In the genomic region with DNA sequence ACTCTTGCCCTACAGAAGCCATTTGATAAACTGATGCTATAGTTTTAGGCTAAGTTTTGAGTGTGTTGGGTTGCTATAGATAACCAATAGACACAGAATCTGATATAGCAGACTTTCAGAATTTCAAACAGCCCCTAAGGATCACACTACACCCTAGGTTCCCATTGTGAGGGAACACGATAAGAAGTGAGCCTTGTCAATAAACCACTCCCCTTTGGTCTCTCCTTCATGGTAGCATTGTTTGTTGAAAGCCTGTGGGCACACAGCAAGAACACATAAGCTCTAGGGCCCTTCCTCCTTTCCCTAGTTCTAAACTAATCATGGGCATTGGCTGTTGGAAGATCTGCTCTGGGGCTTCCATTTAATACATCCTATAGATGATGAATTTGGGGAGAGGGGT, we compare ENCODE assay signal across 22 mouse cellular contexts.
DNase-seq lines count a peak whose midpoint lies in the region; ATAC-seq lines count a peak whose summit lies in the region.
"Had no signal": no experiment of that assay in that cellular context is flagged by ENCODE, and none has a peak within 500 bp of the region (broad histone marks: within the 10 kb centered on the region; RNA-seq: fewer than 3 reads in every experiment).

No protein-coding gene starts in this region.

- no peaks in the 10 kb centered on the region for H3K36me3 ChIP-seq in liver, embryonic 11.5 days (ENCODE audit: control insufficient read depth, insufficient read depth, low read length)
- no peaks in the 10 kb centered on the region for H3K36me3 ChIP-seq in liver, embryonic 15.5 days (replicated peaks)
- no peaks in the 10 kb centered on the region for H3K36me3 ChIP-seq in stomach, embryonic 14.5 days (ENCODE audit: control insufficient read depth, insufficient read depth, low read length)
- H3K36me3 ChIP-seq: embryonic facial prominence, embryonic 12.5 days; forebrain, embryonic 15.5 days; G1E; heart, embryonic 15.5 days had no signal

- H3K27me3 ChIP-seq in liver, embryonic 11.5 days (replicated peaks; ENCODE audit: control insufficient read depth, insufficient read depth, low read length), result no peaks in the 10 kb centered on the region
- H3K27me3 ChIP-seq in liver, embryonic 15.5 days, result no peaks in the 10 kb centered on the region
- H3K27me3 ChIP-seq in stomach, embryonic 14.5 days (ENCODE audit: control insufficient read depth, insufficient read depth, low read length), result no peaks in the 10 kb centered on the region
- H3K27me3 ChIP-seq: embryonic facial prominence, embryonic 12.5 days; forebrain, embryonic 15.5 days; heart, embryonic 15.5 days had no signal

- no peak overlapping the region for H3K27ac ChIP-seq in liver, embryonic 11.5 days (ENCODE audit: low read depth, low read length)
- no peak overlapping the region for H3K27ac ChIP-seq in liver, embryonic 15.5 days (replicated peaks)
- H3K27ac ChIP-seq in stomach, embryonic 14.5 days (ENCODE audit: low read length), result no peak overlapping the region
- H3K27ac ChIP-seq: embryonic facial prominence, embryonic 12.5 days; forebrain, embryonic 15.5 days; heart, adult 2 months; heart, embryonic 15.5 days; hindbrain, embryonic 14.5 days had no signal

- H3K4me1 ChIP-seq in liver, embryonic 11.5 days (replicated peaks; ENCODE audit: control insufficient read depth, insufficient read depth, low read length), result no peaks in the 10 kb centered on the region
- H3K4me1 ChIP-seq in liver, embryonic 15.5 days (replicated peaks), result no peaks in the 10 kb centered on the region; the same call in 1 of the 2 replicates
- H3K4me1 ChIP-seq in stomach, embryonic 14.5 days (ENCODE audit: control insufficient read depth, insufficient read depth, low read length), result no peaks in the 10 kb centered on the region

- no peak overlapping the region for H3K4me3 ChIP-seq in liver, embryonic 11.5 days (ENCODE audit: low read depth, low read length)
- no peak overlapping the region for H3K4me3 ChIP-seq in liver, embryonic 15.5 days (replicated peaks)
- H3K4me3 ChIP-seq in stomach, embryonic 14.5 days (ENCODE audit: low read depth, low read length), result no peak overlapping the region
- H3K4me3 ChIP-seq: embryonic facial prominence, embryonic 12.5 days; forebrain, embryonic 15.5 days; heart, adult 2 months; heart, embryonic 15.5 days had no signal

- DNase-seq in liver, embryonic 11.5 days (ENCODE audit: low spot score), result no peak
- no peak for DNase-seq in liver
- DNase-seq in cerebellum, postnatal 4 days (ENCODE audit: low spot score in 2 of 2), result no peak
- DNase-seq in frontal cortex, postnatal 25 days (ENCODE audit: low spot score in 2 of 2), result no peak
- DNase-seq in cerebellum, postnatal 14 days, result no peak
- DNase-seq: adrenal gland, adult 8-10 months; adrenal gland, postnatal 36 days; B cell, adult 2 months; cerebellum, adult 2 months; cerebellum, postnatal 10 days; gastrocnemius, postnatal 14 days; heart, adult 2 months; heart, postnatal 14 days had no signal

- H3K9me3 ChIP-seq in liver, embryonic 11.5 days (ENCODE audit: control insufficient read depth, low read length), result no peaks in the 10 kb centered on the region
- H3K9me3 ChIP-seq in liver, embryonic 15.5 days (replicated peaks), result no peaks in the 10 kb centered on the region
- H3K9me3 ChIP-seq in stomach, embryonic 14.5 days (ENCODE audit: control insufficient read depth, low read depth, low read length), result no peaks in the 10 kb centered on the region
- H3K9me3 ChIP-seq: embryonic facial prominence, embryonic 12.5 days; forebrain, embryonic 15.5 days; heart, embryonic 15.5 days had no signal

- 43% methylated on average over 1 of the region's 1 CpGs for WGBS in liver, embryonic 11.5 days
- WGBS in liver, embryonic 15.5 days (ENCODE audit: insufficient replicate concordance), result 21% methylated on average over 1 of the region's 1 CpGs
- WGBS in stomach, embryonic 14.5 days, result 52% methylated on average over 1 of the region's 1 CpGs

- H3K9ac ChIP-seq in liver, embryonic 11.5 days (ENCODE audit: low read depth, low read length), result no peak overlapping the region
- no peak overlapping the region for H3K9ac ChIP-seq in liver, embryonic 15.5 days
- H3K9ac ChIP-seq in stomach, embryonic 14.5 days (replicated peaks; ENCODE audit: low read depth, low read length), result no peak overlapping the region
- H3K9ac ChIP-seq: embryonic facial prominence, embryonic 12.5 days; forebrain, embryonic 15.5 days; heart, embryonic 15.5 days; hindbrain, embryonic 14.5 days had no signal

- ATAC-seq in liver, embryonic 11.5 days (replicated peaks; ENCODE audit: low FRiP score), result peak; percentile 71
- ATAC-seq in liver, embryonic 15.5 days (ENCODE audit: insufficient read depth), result peak; percentile 52
- 0 out of 2 replicates have a peak, but pooled peaks have one; percentile 42 for ATAC-seq in stomach, embryonic 14.5 days (ENCODE audit: insufficient number of reproducible peaks, insufficient read depth, low FRiP score, low read depth)
- ATAC-seq: CD4-positive, CD25-positive, alpha-beta regulatory T cell, adult 4 months; forebrain, embryonic 15.5 days had no signal

- H3K4me2 ChIP-seq in liver, embryonic 11.5 days, result no peak overlapping the region
- H3K4me2 ChIP-seq in liver, embryonic 15.5 days, result no peak overlapping the region
- H3K4me2 ChIP-seq in stomach, embryonic 14.5 days (replicated peaks; ENCODE audit: low read depth, low read length), result no peak overlapping the region
- H3K4me2 ChIP-seq: embryonic facial prominence, embryonic 12.5 days; forebrain, embryonic 15.5 days; heart, embryonic 11.5 days; heart, embryonic 15.5 days; hindbrain, embryonic 14.5 days had no signal
